Mouse (Mus musculus) midbrain, embryonic 15.5 days (tissue): ENCODE measurements around the gene Vil1. TPM values are rescaled to one million over a fixed set of nuclear protein-coding genes. Genes with fewer than 3 reads are reported as not detected.

Source experiments
- ATAC-seq: fragments of 200-750 bp; cut with Nextera tagmentation; replicated peaks from 2 replicates; pipeline ENCODE4 v1.8.0; 2017; ENCODE audit warnings: moderate TSS enrichment
- H3K27ac ChIP-seq: fragments of 300-500 bp; sonication (generic); 2 replicates; pipeline ENCODE4 v1.5.1; 2015; ENCODE audit warnings: mild to moderate bottlenecking, inconsistent platforms
- H3K27me3 ChIP-seq: fragments of 300-500 bp; sonication (generic); replicated peaks from 2 replicates; pipeline ENCODE4 v1.6.1; 2015; ENCODE audit warnings: inconsistent platforms
- H3K36me3 ChIP-seq: fragments of 300-500 bp; sonication (generic); replicated peaks from 2 replicates; pipeline ENCODE4 v1.6.1; 2015; ENCODE audit warnings: inconsistent platforms
- H3K4me1 ChIP-seq: fragments of 300-500 bp; sonication (generic); 2 replicates; pipeline ENCODE4 v1.6.1; 2015; ENCODE audit warnings: inconsistent platforms
- H3K4me2 ChIP-seq: fragments of 300-500 bp; sonication (generic); 2 replicates; pipeline ENCODE4 v1.6.1; 2015; ENCODE audit warnings: inconsistent platforms, mild to moderate bottlenecking, moderate library complexity
- H3K4me3 ChIP-seq: fragments of 300-500 bp; sonication (generic); 2 replicates; pipeline ENCODE4 v1.5.1; 2015; ENCODE audit warnings: mild to moderate bottlenecking, inconsistent platforms
- H3K9ac ChIP-seq: fragments of 300-500 bp; sonication (generic); 2 replicates; pipeline ENCODE4 v1.6.1; 2015; ENCODE audit warnings: mild to moderate bottlenecking, inconsistent platforms
- H3K9me3 ChIP-seq: fragments of 300-500 bp; sonication (generic); 2 replicates; pipeline ENCODE4 v1.6.1; 2016; ENCODE audit warnings: inconsistent platforms
- WGBS: fragments of 180-500 bp; shearing (Covaris S2); methylation state at CpG from one replicate; pipeline ENCODE4 v1.1.7; 2015; ENCODE audit warnings: mixed read lengths; 5-methylcytosine and 5-hydroxymethylcytosine counted together
- polyA plus RNA-seq: library from polyadenylated mRNA; unstranded; fragments of >200 nt; fragmentation: Nextera tagmentation; extraction: Ambion mirVana; gene quantifications from 2 replicates; pipeline ENCODE4 v1.2.1, GENCODE M21; 2015

Vil1 gene
- 0.22 and 0.41 TPM in 2 replicates for polyA plus RNA-seq

- Histone ChIP-seq H3K4me3 (no peak within 1 kb of the TSS), H3K9ac (no peak within 1 kb of the TSS), H3K4me1 (no peaks in the 10 kb centered on the region), H3K27ac (no peak within 1 kb of the TSS), H3K4me2 (no peak within 1 kb of the TSS), H3K9me3 (no peaks in the 10 kb centered on the region), H3K27me3 (no peaks in the 10 kb centered on the region), H3K36me3 (no peaks in the 10 kb centered on the region)
- ATAC-seq: no peak
- 59% methylated on average over 15 of the region's 15 CpGs for WGBS
Observed at GRCm38 (mm10) chr1:74408589-74409504, at the start of gene Vil1. Vil1 (plus strand) TSS chr1:74409376.

GRCm38 (mm10) chr1:74359952-74360517 is 49.1 kb upstream of the Vil1 start:
- Histone ChIP-seq H3K27ac (no peak overlapping the region), H3K9ac (no peak overlapping the region), H3K9me3 (no peaks in the 10 kb centered on the region), H3K4me3 (no peak overlapping the region), H3K4me2 (no peak overlapping the region), H3K36me3 (no peaks in the 10 kb centered on the region), H3K4me1 (0 out of 2 replicates have a peak, but pooled peaks cover 5% of the 10 kb centered on the region), H3K27me3 (no peaks in the 10 kb centered on the region)
- WGBS: 89% methylated on average over 5 of the region's 5 CpGs
- no peak for ATAC-seq

GRCm38 (mm10) chr1:74361812-74362211 is 47.4 kb upstream of the Vil1 start, which contains the start of gene Catip:
Catip (plus strand) TSS chr1:74362108.
- Histone ChIP-seq H3K27me3 (no peaks in the 10 kb centered on the region), H3K36me3 (no peaks in the 10 kb centered on the region), H3K9ac (no peak within 1 kb of the TSS), H3K27ac (no peak within 1 kb of the TSS), H3K9me3 (no peaks in the 10 kb centered on the region), H3K4me3 (no peak within 1 kb of the TSS), H3K4me1 (0 out of 2 replicates have a peak, but pooled peaks cover 5% of the 10 kb centered on the region), H3K4me2 (no peak within 1 kb of the TSS)
- peak; percentile 85 for ATAC-seq
- 0% methylated on average over 2 of the region's 2 CpGs for WGBS

- Histone ChIP-seq H3K4me3 (no peak overlapping the region), H3K9ac (no peak overlapping the region), H3K36me3 (no peaks in the 10 kb centered on the region), H3K4me1 (0 out of 2 replicates have a peak, but pooled peaks cover 5% of the 10 kb centered on the region), H3K4me2 (no peak overlapping the region), H3K27me3 (no peaks in the 10 kb centered on the region), H3K27ac (no peak overlapping the region), H3K9me3 (no peaks in the 10 kb centered on the region)
- 68% methylated on average over 17 of the region's 17 CpGs for WGBS
- ATAC-seq: peak; percentile 43; the same call in 1 of the 2 replicates
Observed at GRCm38 (mm10) chr1:74362325-74363229, 46.6 kb upstream of the Vil1 start.

GRCm38 (mm10) chr1:74363437-74363836 is 45.7 kb upstream of the Vil1 start:
- 76% methylated on average over 5 of the region's 5 CpGs for WGBS
- H3K9ac ChIP-seq: no peak overlapping the region
- H3K27ac ChIP-seq: no peak overlapping the region
- 0 out of 2 replicates have a peak, but pooled peaks have one; percentile 8 for ATAC-seq
- no peaks in the 10 kb centered on the region for H3K36me3 ChIP-seq
- H3K4me2 ChIP-seq: no peak overlapping the region
- H3K9me3 ChIP-seq: no peaks in the 10 kb centered on the region
- no peak overlapping the region for H3K4me3 ChIP-seq
- no peaks in the 10 kb centered on the region for H3K27me3 ChIP-seq
- H3K4me1 ChIP-seq: 0 out of 2 replicates have a peak, but pooled peaks cover 7% of the 10 kb centered on the region

- no peak overlapping the region for H3K4me3 ChIP-seq
- no peak for ATAC-seq
- no peaks in the 10 kb centered on the region for H3K36me3 ChIP-seq
- no peaks in the 10 kb centered on the region for H3K27me3 ChIP-seq
- H3K9ac ChIP-seq: no peak overlapping the region
- no peaks in the 10 kb centered on the region for H3K9me3 ChIP-seq
- 0 out of 2 replicates have a peak, but pooled peaks cover 7% of the 10 kb centered on the region for H3K4me1 ChIP-seq
- no peak overlapping the region for H3K4me2 ChIP-seq
- no peak overlapping the region for H3K27ac ChIP-seq
- 79% methylated on average over 8 of the region's 8 CpGs for WGBS
Observed at GRCm38 (mm10) chr1:74364270-74364669, 44.9 kb upstream of the Vil1 start.

GRCm38 (mm10) chr1:74367886-74368645 is 41.1 kb upstream of the Vil1 start:
- Histone ChIP-seq H3K9me3 (no peaks in the 10 kb centered on the region), H3K36me3 (no peaks in the 10 kb centered on the region), H3K27me3 (no peaks in the 10 kb centered on the region), H3K4me1 (0 out of 2 replicates have a peak, but pooled peaks cover 2% of the 10 kb centered on the region), H3K27ac (no peak overlapping the region), H3K4me3 (peak overlapping the region; percentile 32), H3K9ac (0 out of 2 replicates have a peak overlapping the region, but pooled peaks have one; percentile 12), H3K4me2 (peak overlapping the region; percentile 57)
- 25% methylated on average over 34 of the region's 34 CpGs for WGBS
- peak; percentile 62 for ATAC-seq

GRCm38 (mm10) chr1:74370040-74370439 is 39.1 kb upstream of the Vil1 start:
- Histone ChIP-seq H3K9ac (no peak overlapping the region), H3K36me3 (no peaks in the 10 kb centered on the region), H3K27ac (no peak overlapping the region), H3K4me1 (0 out of 2 replicates have a peak, but pooled peaks cover 2% of the 10 kb centered on the region), H3K27me3 (no peaks in the 10 kb centered on the region), H3K9me3 (no peaks in the 10 kb centered on the region), H3K4me3 (no peak overlapping the region), H3K4me2 (no peak overlapping the region)
- 56% methylated on average over 4 of the region's 4 CpGs for WGBS
- ATAC-seq: no peak

- WGBS: 82% methylated on average over 4 of the region's 4 CpGs
- ATAC-seq: no peak
- H3K4me2 ChIP-seq: no peak overlapping the region
Observed at GRCm38 (mm10) chr1:74373372-74373771, 35.8 kb upstream of the Vil1 start.

GRCm38 (mm10) chr1:74374980-74375379 is 34.2 kb upstream of the Vil1 start, which contains the start of gene Slc11a1:
Slc11a1 (plus strand) TSS chr1:74375195.
- WGBS: 76% methylated on average over 8 of the region's 8 CpGs
- H3K27me3 ChIP-seq: no peaks in the 10 kb centered on the region
- H3K9ac ChIP-seq: no peak within 1 kb of the TSS
- H3K4me1 ChIP-seq: no peaks in the 10 kb centered on the region
- H3K4me3 ChIP-seq: no peak within 1 kb of the TSS
- no peak within 1 kb of the TSS for H3K27ac ChIP-seq
- H3K4me2 ChIP-seq: no peak within 1 kb of the TSS
- ATAC-seq: no peak
- H3K36me3 ChIP-seq: no peaks in the 10 kb centered on the region
- H3K9me3 ChIP-seq: no peaks in the 10 kb centered on the region

More at GRCm38 (mm10) chr1:74373372-74373771, 35.8 kb upstream of the Vil1 start:
- H3K4me3 ChIP-seq: no peak overlapping the region
- H3K27ac ChIP-seq: no peak overlapping the region
- H3K9ac ChIP-seq: no peak overlapping the region
- no peaks in the 10 kb centered on the region for H3K27me3 ChIP-seq
- H3K36me3 ChIP-seq: no peaks in the 10 kb centered on the region
- no peaks in the 10 kb centered on the region for H3K4me1 ChIP-seq
- no peaks in the 10 kb centered on the region for H3K9me3 ChIP-seq

- H3K4me1 ChIP-seq: no peaks in the 10 kb centered on the region
- no peak overlapping the region for H3K4me3 ChIP-seq
- H3K27ac ChIP-seq: no peak overlapping the region
- no peaks in the 10 kb centered on the region for H3K27me3 ChIP-seq
- no peak overlapping the region for H3K4me2 ChIP-seq
- no peak overlapping the region for H3K9ac ChIP-seq
- 79% methylated on average over 10 of the region's 10 CpGs for WGBS
- H3K9me3 ChIP-seq: no peaks in the 10 kb centered on the region
- ATAC-seq: no peak
- H3K36me3 ChIP-seq: no peaks in the 10 kb centered on the region
Observed at GRCm38 (mm10) chr1:74375561-74375960, 33.6 kb upstream of the Vil1 start.
